Mouse (Mus musculus): Measurements from ENCODE around the gene Gm21961. TPM values are rescaled to one million over a fixed set of nuclear protein-coding genes. Genes with fewer than 3 reads are reported as not detected.
"Not testable (repeated sequence)": the region's sequence is repeated elsewhere in the genome, so short reads cannot be mapped to it uniquely, and the experiment has no call there.

The Gm21961 gene
- polyA plus RNA-seq (2015; fragmentation: Nextera tagmentation; extraction: Ambion mirVana) = not detected in 2 replicates

DNA sequence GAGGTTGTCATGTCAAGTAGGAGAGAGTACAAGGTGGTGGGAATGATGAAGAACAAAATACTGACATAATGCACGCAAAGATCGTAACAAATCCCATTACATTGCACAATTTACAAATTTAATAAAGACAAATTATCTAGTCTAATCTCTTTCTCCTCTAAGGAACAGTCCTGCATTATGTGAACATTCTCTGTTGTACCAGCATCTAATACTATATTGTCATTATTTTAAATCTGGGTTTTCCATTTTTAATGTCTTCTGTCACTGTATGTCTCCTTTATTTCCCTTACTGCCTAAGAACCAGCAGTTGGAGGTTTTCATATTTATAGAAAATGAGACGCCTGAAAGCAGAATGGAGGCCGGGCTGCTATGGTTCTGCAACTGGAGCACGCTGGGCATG, at the start of gene Gm21961:
Gm21961 (minus strand) TSS at position 101 of the 400 bp plus-strand sequence.
- 98% methylated on average over 5 of the region's 5 CpGs for WGBS
- ATAC-seq = no peak

DNA sequence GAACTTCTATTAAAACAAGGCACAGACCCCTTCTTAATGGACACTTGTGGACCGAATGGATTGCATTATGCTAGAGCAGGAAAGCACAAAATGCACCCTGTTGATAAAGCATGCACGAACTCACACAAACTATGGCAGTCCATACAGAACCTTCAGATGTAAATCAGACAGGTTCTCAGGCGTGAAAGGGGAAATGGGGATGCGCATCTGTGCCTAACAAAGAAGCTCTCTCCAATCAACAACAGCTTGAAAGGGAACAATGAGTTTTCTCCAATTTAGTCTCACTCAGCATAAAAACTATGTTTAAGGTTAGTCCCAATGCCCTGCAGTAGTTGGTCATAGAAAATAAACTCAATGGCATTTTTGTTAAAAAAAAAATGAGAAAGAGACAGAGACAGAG, 27.3 kb upstream of the Gm21961 start:
- no peak for ATAC-seq
- no peaks in the 10 kb centered on the region for H3K4me1 ChIP-seq
- no peak overlapping the region for H3K27ac ChIP-seq
- H3K4me2 ChIP-seq = no peak overlapping the region
- no peaks in the 10 kb centered on the region for H3K27me3 ChIP-seq
- H3K9me3 ChIP-seq (replicated peaks) = no peaks in the 10 kb centered on the region
- no peak overlapping the region for H3K9ac ChIP-seq
- WGBS = 34% methylated on average over 4 of the region's 4 CpGs
- no peak overlapping the region for H3K4me3 ChIP-seq
- no peaks in the 10 kb centered on the region for H3K36me3 ChIP-seq (ENCODE audit: poor library complexity, severe bottlenecking)

More for the DNA sequence above, at the start of gene Gm21961:
- no peak within 1 kb of the TSS for H3K4me3 ChIP-seq
- H3K9ac ChIP-seq = no peak within 1 kb of the TSS
- no peak within 1 kb of the TSS for H3K4me2 ChIP-seq
- no peak within 1 kb of the TSS for H3K27ac ChIP-seq
- no peaks in the 10 kb centered on the region for H3K4me1 ChIP-seq
- H3K27me3 ChIP-seq = no peaks in the 10 kb centered on the region
- H3K9me3 ChIP-seq (replicated peaks) = no peaks in the 10 kb centered on the region
- no peaks in the 10 kb centered on the region for H3K36me3 ChIP-seq (ENCODE audit: poor library complexity, severe bottlenecking)

DNA sequence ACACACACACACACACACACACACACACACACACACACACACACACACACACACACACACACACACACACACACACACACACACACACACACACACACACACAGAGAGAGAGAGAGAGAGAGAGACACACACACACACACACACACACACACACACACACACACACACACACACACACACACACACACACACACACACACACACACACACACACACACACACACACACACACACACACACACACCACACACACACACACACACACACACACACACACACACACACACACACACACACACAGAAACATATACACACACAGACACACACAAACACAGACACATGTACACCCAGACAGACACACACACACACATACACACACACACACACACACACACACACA, 24.5 kb upstream of the Gm21961 start:
- not testable (repeated sequence) for H3K9ac ChIP-seq; H3K4me1 ChIP-seq; H3K27me3 ChIP-seq; H3K9me3 ChIP-seq (replicated peaks); H3K4me3 ChIP-seq; H3K36me3 ChIP-seq (ENCODE audit: poor library complexity, severe bottlenecking); ATAC-seq; H3K4me2 ChIP-seq; H3K27ac ChIP-seq

DNA sequence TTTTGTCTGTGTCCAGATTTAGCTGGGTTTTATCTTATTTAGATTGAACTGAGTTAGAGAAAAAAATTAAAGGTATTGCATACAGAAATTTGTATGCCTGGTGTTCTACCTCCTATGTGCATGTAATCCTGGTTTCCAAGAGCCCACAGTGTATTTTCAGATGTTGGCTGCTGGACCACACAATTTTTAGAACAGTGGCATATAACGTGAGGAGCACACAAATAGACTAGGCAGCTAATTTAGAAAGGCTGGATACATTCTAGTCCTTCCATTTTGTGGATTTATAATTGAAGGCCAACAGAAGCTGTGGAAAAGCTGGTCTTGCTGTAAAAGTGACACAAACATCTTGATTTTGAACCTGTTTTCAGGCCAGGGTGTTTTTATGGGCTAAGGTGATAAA, 3.3 kb upstream of the Gm21961 start:
- H3K36me3 ChIP-seq (ENCODE audit: poor library complexity, severe bottlenecking) = no peaks in the 10 kb centered on the region
- no peak overlapping the region for H3K27ac ChIP-seq
- H3K4me2 ChIP-seq = no peak overlapping the region
- WGBS = 82% methylated on average over 1 of the region's 1 CpGs
- H3K4me1 ChIP-seq = no peaks in the 10 kb centered on the region
- ATAC-seq = no peak
- H3K4me3 ChIP-seq = no peak overlapping the region
- no peak overlapping the region for H3K9ac ChIP-seq
- no peaks in the 10 kb centered on the region for H3K27me3 ChIP-seq
- no peaks in the 10 kb centered on the region for H3K9me3 ChIP-seq (replicated peaks)

DNA sequence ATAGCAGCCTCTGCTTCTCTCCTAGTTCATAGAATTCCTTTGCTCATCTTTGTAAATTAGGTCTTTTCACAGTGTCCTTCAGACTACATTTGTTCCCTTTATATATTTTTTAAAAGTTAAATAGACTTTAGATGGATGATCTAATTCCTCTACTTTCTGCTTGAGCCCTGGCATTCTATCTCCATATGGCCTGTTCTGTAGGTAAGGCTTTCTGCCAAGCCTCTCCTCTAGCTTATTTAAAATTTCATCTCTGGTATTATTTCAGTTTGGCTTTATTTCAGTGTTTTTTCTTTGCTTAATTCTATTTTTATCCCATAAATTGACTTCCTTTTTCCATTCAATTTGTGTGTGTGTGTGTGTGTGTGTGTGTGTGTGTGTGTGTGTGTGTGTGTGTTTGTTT, 8.5 kb downstream of the Gm21961 start:
- Histone ChIP-seq H3K9ac (no peak overlapping the region), H3K4me3 (no peak overlapping the region), H3K9me3 (replicated peaks) (no peaks in the 10 kb centered on the region), H3K36me3 (ENCODE audit: poor library complexity, severe bottlenecking) (no peaks in the 10 kb centered on the region), H3K27me3 (no peaks in the 10 kb centered on the region), H3K27ac (no peak overlapping the region), H3K4me1 (no peaks in the 10 kb centered on the region), H3K4me2 (no peak overlapping the region)
- no peak for ATAC-seq

DNA sequence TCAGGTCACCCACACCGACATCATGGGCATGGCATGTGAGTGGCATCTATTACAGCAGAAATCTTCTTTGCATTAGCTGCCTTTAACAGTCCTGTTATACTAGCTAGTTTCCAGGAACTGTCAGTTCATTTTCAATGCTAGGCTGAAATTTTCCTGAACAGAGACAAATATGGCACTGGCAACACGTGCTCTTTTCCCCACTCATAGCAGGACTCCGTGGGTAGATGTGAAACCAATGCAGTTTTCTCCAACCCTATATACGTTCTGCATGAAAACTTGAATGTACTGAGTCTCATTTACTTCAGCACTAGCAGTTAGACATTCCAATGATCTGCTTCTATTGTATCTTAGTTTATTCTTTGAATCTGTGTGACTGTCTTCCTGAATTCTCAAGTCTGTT, 20.2 kb downstream of the Gm21961 start:
- H3K27me3 ChIP-seq = no peaks in the 10 kb centered on the region
- H3K4me3 ChIP-seq = no peak overlapping the region
- no peaks in the 10 kb centered on the region for H3K9me3 ChIP-seq (replicated peaks)
- ATAC-seq = no peak
- WGBS = 81% methylated on average over 4 of the region's 4 CpGs
- H3K4me2 ChIP-seq = no peak overlapping the region
- no peaks in the 10 kb centered on the region for H3K36me3 ChIP-seq (ENCODE audit: poor library complexity, severe bottlenecking)
- H3K27ac ChIP-seq = no peak overlapping the region
- H3K9ac ChIP-seq = no peak overlapping the region
- H3K4me1 ChIP-seq = no peaks in the 10 kb centered on the region

DNA sequence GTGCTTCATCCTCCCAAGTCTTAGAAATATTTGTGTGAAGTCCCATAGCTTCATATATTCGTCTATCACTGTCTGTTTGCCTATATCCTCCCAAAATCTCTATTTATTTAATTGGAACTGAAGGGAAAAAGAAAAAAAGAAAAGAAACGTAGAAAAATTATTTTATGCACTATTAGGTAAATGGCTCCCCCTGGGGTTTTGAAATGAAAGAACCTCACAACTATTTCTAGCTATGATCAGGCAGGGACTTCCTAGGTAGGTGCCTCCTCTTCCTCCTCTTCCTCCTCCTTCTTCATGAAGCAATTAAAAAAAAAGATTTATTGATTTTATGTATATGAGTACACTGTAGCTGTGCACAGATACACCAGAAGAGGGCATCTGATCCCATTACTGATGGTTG, 34.7 kb downstream of the Gm21961 start:
- Histone ChIP-seq H3K4me1 (no peaks in the 10 kb centered on the region), H3K27ac (no peak overlapping the region), H3K27me3 (no peaks in the 10 kb centered on the region), H3K36me3 (ENCODE audit: poor library complexity, severe bottlenecking) (no peaks in the 10 kb centered on the region), H3K4me3 (no peak overlapping the region), H3K9ac (no peak overlapping the region), H3K9me3 (replicated peaks) (no peaks in the 10 kb centered on the region), H3K4me2 (no peak overlapping the region)
- ATAC-seq = no peak
- WGBS = 74% methylated on average over 2 of the region's 2 CpGs

DNA sequence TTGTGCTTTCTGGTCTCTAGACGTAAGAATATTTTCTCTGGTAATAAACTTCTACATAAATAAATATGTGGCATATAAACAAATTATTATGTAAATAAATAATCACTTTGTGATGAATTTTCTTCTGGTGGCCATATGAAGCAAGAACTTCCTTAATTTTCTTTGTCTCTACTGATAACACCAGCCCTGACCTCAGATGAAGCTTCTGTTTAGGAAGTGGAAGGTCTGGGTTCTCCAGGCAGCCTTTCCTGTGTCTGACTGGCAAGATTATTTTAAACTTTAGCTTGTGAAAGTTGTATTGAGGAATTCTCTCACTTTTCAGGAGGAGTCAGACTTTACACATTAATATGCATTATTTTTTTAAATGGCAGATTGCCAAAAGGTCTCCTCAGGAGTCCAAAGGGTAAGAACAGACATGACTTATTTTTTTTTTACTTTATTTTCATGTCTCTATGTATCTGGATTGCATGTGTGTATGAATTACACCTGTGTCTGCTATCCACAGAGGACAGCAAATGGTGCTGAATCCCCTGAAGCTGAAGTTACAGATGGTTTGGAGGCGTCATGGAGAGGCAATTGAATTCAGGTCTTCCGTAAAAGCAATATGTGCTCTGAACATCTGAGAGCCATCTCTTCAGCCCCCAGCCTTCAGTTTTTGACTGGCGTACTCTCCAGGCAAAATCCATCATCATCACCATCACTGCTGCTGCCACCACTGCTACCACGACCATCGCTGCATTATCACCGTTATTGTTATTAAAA, 38.5 kb downstream of the Gm21961 start:
- 96% methylated on average over 7 of the region's 7 CpGs for WGBS

More for the DNA sequence above, 38.5 kb downstream of the Gm21961 start:
- Histone ChIP-seq H3K4me2 (no peak overlapping the region), H3K36me3 (ENCODE audit: poor library complexity, severe bottlenecking) (no peaks in the 10 kb centered on the region), H3K4me3 (no peak overlapping the region), H3K27me3 (no peaks in the 10 kb centered on the region), H3K9ac (no peak overlapping the region), H3K4me1 (no peaks in the 10 kb centered on the region), H3K27ac (no peak overlapping the region), H3K9me3 (replicated peaks) (no peaks in the 10 kb centered on the region)
- no peak for ATAC-seq

Other genes with a start within 250 kb of the Gm21961 start
- not detected in 2 replicates for gene Gm21798, start 197.2 kb downstream of the Gm21961 start, polyA plus RNA-seq (2015; fragmentation: Nextera tagmentation; extraction: Ambion mirVana)